Mouse (Mus musculus): ENCODE measurements around the gene Elmo1. TPM values are rescaled to one million over a fixed set of nuclear protein-coding genes. Genes with fewer than 3 reads are reported as not detected.

Gene Elmo1
- polyA plus RNA-seq, 1 experiment from 2014 or later: 13.8 TPM

DNA sequence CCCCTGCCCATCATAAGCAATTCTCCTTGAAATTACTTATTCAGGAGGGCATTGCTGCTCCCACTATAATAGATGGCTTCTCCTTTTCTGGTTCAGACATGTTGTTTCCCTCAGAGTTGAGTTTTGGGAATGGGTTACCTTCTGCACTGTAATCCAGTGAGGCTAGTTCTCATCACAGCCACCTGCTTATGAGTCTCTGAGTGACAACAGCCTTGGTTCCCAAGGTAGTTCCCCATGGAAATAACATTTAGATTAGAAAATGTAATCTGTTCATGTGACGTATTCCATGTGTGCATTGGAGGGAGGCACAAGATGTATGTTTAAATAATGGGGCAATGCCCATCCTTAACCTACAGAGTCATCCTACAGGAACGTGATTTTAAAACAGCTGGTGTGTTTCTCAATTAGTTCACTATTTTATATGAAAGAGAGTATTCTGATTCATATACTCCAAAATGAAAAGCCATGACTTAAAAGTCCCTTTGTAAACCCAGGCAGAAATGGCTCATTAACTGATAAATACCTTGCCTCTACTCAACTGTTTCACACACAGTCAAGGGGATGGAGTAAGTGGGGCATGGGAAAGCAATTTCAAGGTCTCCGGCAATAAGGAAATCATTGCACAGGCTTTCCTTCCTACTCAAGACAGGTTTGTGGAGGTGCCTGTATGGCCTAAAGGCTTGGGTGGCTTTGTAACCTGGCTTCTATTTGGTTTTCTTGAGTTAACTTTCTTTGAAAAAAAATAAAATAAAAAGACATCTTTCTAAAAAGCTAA lies 302.6 kb downstream of the Elmo1 start:
- no peak for DNase-seq (ENCODE audit: low spot score)
- Histone ChIP-seq H3K4me3 (no peak overlapping the region), H3K27ac (replicated peaks) (no peak overlapping the region), H3K27me3 (ENCODE audit: low read depth, poor library complexity, severe bottlenecking) (no peaks in the 10 kb centered on the region), H3K9me3 (replicated peaks) (no peaks in the 10 kb centered on the region), H3K36me3 (no peaks in the 10 kb centered on the region), H3K4me1 (no peaks in the 10 kb centered on the region)
- 90% methylated on average over 3 of the region's 3 CpGs for WGBS

DNA sequence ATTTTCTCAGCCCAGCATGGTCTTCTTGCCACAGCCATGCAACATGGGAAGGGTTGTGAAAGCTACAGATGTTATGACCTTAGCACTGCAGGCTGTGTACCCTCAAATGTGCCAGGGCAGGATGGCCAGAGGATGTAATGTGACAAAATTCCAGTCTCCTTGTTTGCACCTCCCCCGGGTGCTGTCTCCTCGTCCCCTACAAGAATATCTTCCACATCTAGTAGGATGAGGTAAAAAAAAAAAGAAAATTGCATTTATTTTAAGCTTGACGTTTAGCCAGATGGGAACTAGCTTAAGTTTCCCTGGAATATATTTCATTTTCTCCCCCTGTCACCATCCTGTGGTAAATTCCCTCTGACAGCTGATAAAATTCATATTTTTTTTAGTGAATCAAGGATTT lies 307.3 kb downstream of the Elmo1 start:
- no peaks in the 10 kb centered on the region for H3K4me1 ChIP-seq
- no peaks in the 10 kb centered on the region for H3K9me3 ChIP-seq (replicated peaks)
- WGBS: 95% methylated on average over 3 of the region's 3 CpGs
- no peak overlapping the region for H3K27ac ChIP-seq (replicated peaks)
- DNase-seq (ENCODE audit: low spot score): no peak
- no peaks in the 10 kb centered on the region for H3K27me3 ChIP-seq (ENCODE audit: low read depth, poor library complexity, severe bottlenecking)
- H3K36me3 ChIP-seq: no peaks in the 10 kb centered on the region
- no peak overlapping the region for H3K4me3 ChIP-seq

DNA sequence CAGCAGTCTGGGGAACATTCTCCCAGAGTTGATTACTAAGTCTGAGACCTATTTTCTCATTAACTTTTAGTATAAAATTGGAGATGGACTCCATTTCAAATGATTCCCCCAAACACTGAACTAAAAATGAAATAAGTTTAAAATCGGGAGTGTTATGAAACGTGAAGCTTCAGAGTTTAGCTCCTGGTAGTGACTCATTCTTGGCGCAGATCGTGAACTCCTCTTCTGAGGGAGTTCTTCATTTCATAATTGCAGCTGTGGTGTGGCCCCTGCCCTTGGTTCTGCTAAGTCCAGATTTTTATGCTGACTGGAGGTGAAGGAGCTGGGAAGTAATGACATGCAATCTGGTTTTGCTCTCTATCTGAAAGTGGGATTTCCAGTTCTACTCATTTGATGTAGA lies 307.9 kb downstream of the Elmo1 start:
- Histone ChIP-seq H3K27ac (replicated peaks) (no peak overlapping the region), H3K4me1 (no peaks in the 10 kb centered on the region), H3K27me3 (ENCODE audit: low read depth, poor library complexity, severe bottlenecking) (no peaks in the 10 kb centered on the region), H3K36me3 (no peaks in the 10 kb centered on the region), H3K9me3 (replicated peaks) (no peaks in the 10 kb centered on the region), H3K4me3 (no peak overlapping the region)
- WGBS: 93% methylated on average over 4 of the region's 4 CpGs
- no peak for DNase-seq (ENCODE audit: low spot score)

DNA sequence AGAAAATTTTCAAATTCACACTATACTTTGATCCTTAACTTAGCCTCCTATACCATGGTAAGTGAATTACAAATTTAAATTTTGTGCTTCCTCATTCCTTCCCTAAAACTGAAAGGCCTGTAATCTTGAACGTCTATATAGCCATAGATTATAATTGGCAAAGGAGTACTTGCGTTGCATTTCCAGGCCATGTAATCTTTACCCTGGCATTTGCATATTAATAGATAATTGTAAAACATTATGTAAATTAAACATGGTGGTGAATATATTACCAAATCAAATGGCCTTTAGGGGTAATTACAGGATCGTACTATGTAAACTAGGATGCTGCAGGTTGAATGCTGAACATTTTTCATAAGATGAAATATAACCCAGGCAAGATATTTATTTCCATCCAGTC lies 314.1 kb downstream of the Elmo1 start:
- Histone ChIP-seq H3K27me3 (ENCODE audit: low read depth, poor library complexity, severe bottlenecking) (no peaks in the 10 kb centered on the region), H3K9me3 (replicated peaks) (no peaks in the 10 kb centered on the region), H3K4me1 (no peaks in the 10 kb centered on the region), H3K27ac (replicated peaks) (no peak overlapping the region), H3K36me3 (no peaks in the 10 kb centered on the region), H3K4me3 (no peak overlapping the region)
- WGBS: 83% methylated on average over 3 of the region's 3 CpGs
- DNase-seq (ENCODE audit: low spot score): no peak

DNA sequence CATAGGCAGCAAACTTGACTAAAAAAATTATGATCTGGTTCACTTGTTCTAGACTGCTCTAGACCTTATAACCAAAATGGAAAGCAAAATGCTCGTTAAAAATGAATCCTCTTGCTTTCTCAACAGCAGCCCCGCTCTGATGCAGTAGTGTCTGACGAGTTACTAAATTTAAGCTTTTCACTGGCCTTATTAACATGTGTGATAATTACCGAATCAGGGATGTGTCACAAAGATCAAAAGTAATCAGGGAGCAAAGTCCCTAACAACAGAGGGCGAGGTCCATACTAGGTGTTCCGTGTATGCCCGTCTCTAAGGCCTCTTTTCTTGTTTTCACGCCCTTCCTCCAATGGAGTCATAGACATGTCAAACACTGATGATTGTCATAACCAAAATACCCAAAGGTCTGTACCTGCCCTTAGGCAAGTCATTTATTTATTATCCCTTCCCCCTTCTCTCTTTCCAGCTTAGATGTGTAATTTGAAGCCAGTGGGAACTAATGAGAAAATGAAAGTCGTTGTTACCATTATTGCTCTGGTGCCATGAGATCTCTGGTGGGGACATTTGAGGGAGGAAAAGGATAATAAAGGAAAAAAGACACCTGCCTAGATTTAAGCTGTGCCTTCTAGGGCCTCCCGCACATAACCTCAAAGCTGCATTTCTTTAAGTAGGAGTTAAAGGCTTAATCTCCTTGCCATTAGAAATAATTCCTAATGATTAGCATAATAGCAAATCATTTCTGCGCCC lies 316.2 kb downstream of the Elmo1 start:
- Histone ChIP-seq H3K4me1 (no peaks in the 10 kb centered on the region), H3K36me3 (no peaks in the 10 kb centered on the region), H3K4me3 (no peak overlapping the region), H3K27me3 (ENCODE audit: low read depth, poor library complexity, severe bottlenecking) (no peaks in the 10 kb centered on the region), H3K9me3 (replicated peaks) (no peaks in the 10 kb centered on the region), H3K27ac (replicated peaks) (no peak overlapping the region)
- 91% methylated on average over 11 of the region's 11 CpGs for WGBS
- DNase-seq (ENCODE audit: low spot score): no peak

DNA sequence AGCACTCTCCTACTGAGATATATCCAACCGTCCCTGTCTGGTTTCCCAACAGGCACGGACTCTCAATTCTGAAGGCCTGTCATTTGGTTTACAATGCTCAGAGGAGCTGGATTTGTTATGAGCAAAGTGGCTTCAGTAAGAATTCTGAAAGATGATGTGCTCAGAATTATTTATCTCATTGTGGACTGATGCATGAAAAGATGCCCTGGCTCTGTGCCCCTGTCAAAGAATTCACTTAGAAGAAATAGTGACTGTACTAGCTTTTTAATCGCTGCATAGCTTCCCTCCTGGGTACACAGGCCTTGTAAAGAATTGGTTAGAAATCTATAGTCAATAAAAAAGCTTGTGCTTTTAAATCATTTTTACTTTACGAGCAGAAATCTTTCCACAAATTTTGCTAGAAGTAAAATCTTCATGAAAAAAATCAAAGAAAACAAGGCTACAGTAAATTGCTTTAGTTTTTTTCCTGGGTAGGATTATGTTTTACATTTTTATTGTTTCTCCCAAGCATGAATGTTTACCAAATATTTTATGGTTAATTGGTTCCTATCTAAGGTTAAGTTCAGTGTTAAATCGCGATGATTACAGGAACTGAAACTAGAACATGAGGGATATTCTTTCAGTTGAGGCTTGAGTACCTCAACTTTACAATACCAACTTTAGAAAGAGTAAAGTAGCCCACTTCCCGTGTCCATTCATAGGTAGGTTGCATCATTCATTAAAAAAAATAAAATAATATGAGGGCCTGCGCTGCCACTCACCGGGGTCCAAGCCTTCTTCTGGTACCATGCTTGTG lies 320.1 kb downstream of the Elmo1 start:
- no peaks in the 10 kb centered on the region for H3K9me3 ChIP-seq (replicated peaks)
- WGBS: 91% methylated on average over 9 of the region's 9 CpGs
- no peaks in the 10 kb centered on the region for H3K36me3 ChIP-seq
- H3K27ac ChIP-seq (replicated peaks): no peak overlapping the region
- H3K27me3 ChIP-seq (ENCODE audit: low read depth, poor library complexity, severe bottlenecking): no peaks in the 10 kb centered on the region
- no peaks in the 10 kb centered on the region for H3K4me1 ChIP-seq
- DNase-seq (ENCODE audit: low spot score): no peak
- no peak overlapping the region for H3K4me3 ChIP-seq

DNA sequence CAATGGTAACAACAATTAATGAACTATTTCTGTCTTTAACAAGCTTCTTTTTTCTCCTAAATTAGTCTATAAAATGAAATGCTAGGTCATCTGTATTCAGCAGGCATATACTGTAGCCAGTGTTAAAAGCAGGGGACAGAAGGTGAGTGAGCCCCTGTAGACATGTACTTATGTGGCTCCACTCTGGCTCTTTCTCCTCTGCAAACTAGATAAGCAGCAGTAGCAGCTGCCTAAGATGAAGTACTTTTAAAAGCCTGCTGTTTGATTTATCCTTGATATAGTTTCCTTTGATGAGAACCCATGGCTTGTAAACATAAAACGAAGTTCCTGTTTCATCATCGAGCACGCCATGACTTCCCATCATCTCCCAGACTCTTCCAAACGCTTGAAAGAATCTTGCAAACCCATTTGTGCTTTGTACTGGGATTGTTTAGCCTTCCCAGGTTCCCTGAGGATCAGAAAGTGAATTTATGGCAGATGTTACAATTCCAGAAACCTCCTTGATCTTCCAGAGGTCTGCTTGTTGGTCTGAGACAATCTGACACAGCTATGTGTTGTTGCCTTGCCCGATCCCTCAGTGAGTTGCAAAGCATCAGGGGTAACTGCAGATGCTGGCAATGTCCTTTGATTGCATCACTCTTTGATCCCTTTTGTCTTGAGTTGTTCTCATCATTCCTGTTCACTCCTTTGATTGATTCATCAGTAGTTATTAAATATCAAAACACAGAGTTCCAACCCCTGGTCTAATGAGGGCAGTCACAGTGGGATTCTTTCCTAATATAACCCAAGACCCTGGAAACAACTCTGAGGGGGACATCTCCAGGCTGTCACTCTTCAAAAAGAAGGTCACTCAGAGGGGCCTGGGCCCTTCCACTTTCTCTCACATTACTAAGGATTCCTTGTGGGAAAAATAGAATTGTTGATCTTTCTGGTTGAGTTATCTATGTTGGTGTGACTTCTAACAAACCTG lies 326.6 kb downstream of the Elmo1 start:
- DNase-seq (ENCODE audit: low spot score): no peak
- H3K27me3 ChIP-seq (ENCODE audit: low read depth, poor library complexity, severe bottlenecking): no peaks in the 10 kb centered on the region
- H3K9me3 ChIP-seq (replicated peaks): no peaks in the 10 kb centered on the region
- H3K4me3 ChIP-seq: no peak overlapping the region
- WGBS: 79% methylated on average over 5 of the region's 5 CpGs
- H3K27ac ChIP-seq (replicated peaks): no peak overlapping the region
- no peaks in the 10 kb centered on the region for H3K36me3 ChIP-seq
- H3K4me1 ChIP-seq: no peaks in the 10 kb centered on the region

DNA sequence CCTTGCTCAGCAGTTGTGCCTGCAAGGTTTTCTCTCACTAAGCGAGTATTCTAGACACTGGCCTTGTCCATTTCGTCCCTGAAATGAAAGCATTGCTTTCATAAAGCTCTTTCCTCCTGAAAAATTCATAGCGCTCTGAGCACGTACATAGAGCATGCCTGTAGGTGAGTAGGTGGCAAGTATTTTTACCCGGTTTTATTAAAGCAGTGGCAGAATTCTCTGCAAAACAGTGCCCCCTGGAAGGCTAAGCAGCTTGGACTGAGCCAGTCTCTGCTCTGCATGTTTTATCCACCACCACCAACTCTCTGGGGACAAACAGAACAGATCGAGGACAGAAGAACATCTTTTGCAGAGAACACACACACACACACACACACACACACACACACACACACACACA lies 340.6 kb downstream of the Elmo1 start:
- no peak for DNase-seq (ENCODE audit: low spot score)
- no peaks in the 10 kb centered on the region for H3K4me1 ChIP-seq
- no peaks in the 10 kb centered on the region for H3K27me3 ChIP-seq (ENCODE audit: low read depth, poor library complexity, severe bottlenecking)
- H3K9me3 ChIP-seq (replicated peaks): no peaks in the 10 kb centered on the region
- H3K27ac ChIP-seq (replicated peaks): no peak overlapping the region
- no peaks in the 10 kb centered on the region for H3K36me3 ChIP-seq
- 84% methylated on average over 6 of the region's 6 CpGs for whole genome bisulfite sequencing
- no peak overlapping the region for H3K4me3 ChIP-seq

DNA sequence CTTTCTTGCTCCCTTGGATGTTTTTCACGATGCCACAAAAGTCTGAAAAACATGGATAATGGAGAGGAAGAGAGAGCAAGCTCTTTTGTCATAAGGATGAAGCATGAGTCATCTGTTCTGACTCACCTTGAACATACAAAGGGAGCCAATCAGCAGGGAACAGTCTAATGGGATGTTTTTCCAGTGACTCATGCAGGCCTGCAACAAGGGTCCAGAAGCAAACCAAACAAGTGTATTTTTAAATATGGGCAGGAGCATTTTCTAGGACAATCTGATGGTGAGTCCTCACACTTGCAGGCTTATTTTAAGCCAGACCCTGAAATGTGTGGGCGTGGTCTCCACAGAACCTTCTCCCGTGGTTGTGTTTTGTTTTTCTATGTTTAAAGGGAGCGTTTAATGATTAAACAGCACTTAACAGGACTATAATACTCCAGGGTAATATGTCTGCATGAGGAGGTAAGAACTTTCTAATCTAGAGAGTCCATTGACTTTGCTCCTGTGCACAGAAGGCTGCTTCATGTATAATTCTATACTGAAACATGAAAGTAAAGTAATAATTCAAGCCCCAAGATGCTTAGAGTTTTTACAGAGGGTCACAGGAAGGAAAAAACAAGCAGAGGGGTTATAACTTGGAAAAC lies 342.9 kb downstream of the Elmo1 start:
- no peaks in the 10 kb centered on the region for H3K4me1 ChIP-seq
- no peaks in the 10 kb centered on the region for H3K9me3 ChIP-seq (replicated peaks)
- DNase-seq (ENCODE audit: low spot score): no peak
- H3K27ac ChIP-seq (replicated peaks): no peak overlapping the region
- no peaks in the 10 kb centered on the region for H3K27me3 ChIP-seq (ENCODE audit: low read depth, poor library complexity, severe bottlenecking)
- H3K36me3 ChIP-seq: no peaks in the 10 kb centered on the region
- no peak overlapping the region for H3K4me3 ChIP-seq
- WGBS: 80% methylated on average over 4 of the region's 4 CpGs

DNA sequence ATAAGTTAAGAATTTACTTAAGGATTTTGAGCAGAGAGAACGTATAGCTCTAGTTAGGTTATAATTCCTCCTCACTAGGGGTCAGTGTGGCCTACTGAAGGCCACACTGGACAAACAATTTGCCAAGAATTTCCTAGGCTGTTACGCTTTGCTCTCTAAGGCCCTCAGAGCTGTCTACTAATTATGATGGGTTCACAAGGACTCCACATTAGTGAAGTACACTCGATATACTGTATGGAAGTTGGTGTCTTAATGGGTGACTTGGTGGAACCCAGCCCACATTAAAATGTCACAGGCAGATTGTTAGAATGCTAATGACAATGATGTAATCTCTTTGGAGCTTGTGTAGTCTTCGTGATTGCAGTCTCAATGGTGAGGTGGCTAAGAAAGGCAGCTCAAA lies 343.7 kb downstream of the Elmo1 start:
- DNase-seq (ENCODE audit: low spot score): no peak
- Histone ChIP-seq H3K4me1 (no peaks in the 10 kb centered on the region), H3K36me3 (no peaks in the 10 kb centered on the region), H3K4me3 (no peak overlapping the region), H3K27me3 (ENCODE audit: low read depth, poor library complexity, severe bottlenecking) (no peaks in the 10 kb centered on the region), H3K27ac (replicated peaks) (no peak overlapping the region), H3K9me3 (replicated peaks) (no peaks in the 10 kb centered on the region)
- WGBS: 81% methylated on average over 4 of the region's 4 CpGs

DNA sequence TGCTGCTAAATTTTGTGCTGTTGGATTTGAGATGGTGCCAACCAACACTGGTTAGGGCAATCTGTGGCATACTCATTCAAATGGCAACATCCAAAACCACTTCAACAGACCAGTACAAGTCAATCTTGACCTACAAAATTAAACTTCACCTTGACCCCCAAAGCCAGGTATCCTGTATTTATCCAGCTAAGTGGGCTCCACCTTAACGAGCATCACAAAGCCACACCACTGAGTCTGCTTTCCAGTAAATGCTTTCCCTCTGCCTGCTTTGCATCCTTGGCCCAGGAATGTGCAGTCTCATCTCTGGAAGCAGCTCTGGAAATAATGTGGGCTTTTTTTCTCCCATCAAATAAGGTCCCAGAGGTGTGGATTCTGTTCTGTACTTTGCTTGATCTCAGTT lies 349.1 kb downstream of the Elmo1 start:
- H3K4me3 ChIP-seq: no peak overlapping the region
- WGBS: 86% methylated on average over 1 of the region's 1 CpGs
- H3K36me3 ChIP-seq: no peaks in the 10 kb centered on the region
- no peak for DNase-seq (ENCODE audit: low spot score)
- no peaks in the 10 kb centered on the region for H3K4me1 ChIP-seq
- H3K27me3 ChIP-seq (ENCODE audit: low read depth, poor library complexity, severe bottlenecking): no peaks in the 10 kb centered on the region
- no peak overlapping the region for H3K27ac ChIP-seq (replicated peaks)
- H3K9me3 ChIP-seq (replicated peaks): no peaks in the 10 kb centered on the region
